Mouse (Mus musculus) ES-E14 (cell line): ENCODE data around the gene Men1.

ENCODE experiments used
- CHD2 ChIP-seq: IDR thresholded peaks from 2 replicates; pipeline ENCODE4 v1.6.1; 2014; ENCODE audit warnings: mild to moderate bottlenecking, low read depth, low read length, inconsistent platforms
- HCFC1 ChIP-seq: IDR thresholded peaks from 2 replicates; pipeline ENCODE4 v1.6.1; 2012; ENCODE audit warnings: low read length, inconsistent platforms, borderline replicate concordance; ENCODE audit not compliant: insufficient read depth
- MAFK ChIP-seq: IDR thresholded peaks from 2 replicates; pipeline ENCODE4 v1.6.1; 2014; ENCODE audit warnings: mild to moderate bottlenecking, low read depth, low read length, inconsistent platforms; ENCODE audit not compliant: insufficient read depth
- ZC3H11A ChIP-seq: IDR thresholded peaks from 2 replicates; pipeline ENCODE4 v1.6.1; 2012; ENCODE audit warnings: low read depth, mild to moderate bottlenecking, inconsistent platforms, low read length, borderline replicate concordance
- ZNF384 ChIP-seq: IDR thresholded peaks from 2 replicates; pipeline ENCODE4 v1.6.1; 2012; ENCODE audit warnings: low read depth, low read length, inconsistent platforms

DNA sequence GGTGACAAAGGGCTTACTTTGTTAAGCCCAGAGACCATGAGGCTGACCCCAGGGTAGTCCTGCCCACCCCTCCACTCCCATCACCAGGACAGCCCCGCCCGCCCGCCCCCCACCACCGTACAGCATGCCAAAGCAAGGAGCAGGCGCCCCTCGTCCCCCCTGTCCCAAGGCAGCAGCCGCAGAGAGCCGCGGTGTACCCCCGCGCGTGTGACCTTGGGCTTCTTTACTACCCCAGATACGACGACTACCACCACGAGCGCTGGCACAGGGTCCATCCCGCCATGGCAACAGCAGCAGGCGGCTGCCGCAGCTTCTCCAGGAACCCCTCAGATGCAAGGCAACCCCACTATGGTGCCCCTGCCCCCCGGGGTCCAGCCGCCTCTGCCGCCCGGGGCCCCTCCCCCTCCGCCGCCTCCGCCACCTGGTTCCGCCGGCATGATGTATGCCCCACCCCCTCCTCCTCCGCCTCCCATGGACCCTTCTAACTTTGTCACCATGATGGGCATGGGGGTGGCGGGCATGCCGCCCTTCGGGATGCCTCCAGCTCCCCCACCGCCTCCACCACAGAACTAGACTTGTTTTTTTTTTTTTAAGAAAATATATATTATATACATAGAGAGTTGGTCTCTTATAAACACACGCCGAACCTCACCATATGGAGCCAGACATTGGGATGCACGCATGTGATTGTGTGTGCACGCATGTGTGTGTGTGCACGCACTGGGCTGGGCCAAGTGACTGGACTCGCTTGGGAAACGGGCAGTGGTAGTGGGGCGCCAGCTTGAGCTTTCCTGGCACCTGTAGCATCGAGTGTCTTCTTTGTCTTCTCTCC lies 40.9 kb downstream of the Men1 start:
- no peak for TF ChIP-seq HCFC1
- no peak for TF ChIP-seq ZC3H11A
- no peak for TF ChIP-seq MAFK
- TF ChIP-seq CHD2: no peak
- TF ChIP-seq ZNF384: no peak
